Mouse (Mus musculus) forebrain, embryonic 11.5 days (tissue): ENCODE data around the gene Noa1. TPM values are rescaled to one million over a fixed set of nuclear protein-coding genes. Genes with fewer than 3 reads are reported as not detected.

Source experiments
- ATAC-seq: fragments of 200-750 bp; cut with Nextera tagmentation; replicated peaks from 2 replicates; pipeline ENCODE4 v1.8.0; 2017; ENCODE audit warnings: moderate TSS enrichment; ENCODE audit not compliant: low FRiP score
- DNase-seq: peaks from one replicate; pipeline ENCODE4 v3.0.0-alpha.2; 2017; ENCODE audit warnings: low spot score
- H3K27ac ChIP-seq: fragments of 300-500 bp; sonication (generic); 2 replicates; pipeline ENCODE4 v1.5.1; 2014; ENCODE audit warnings: low read depth, low read length
- H3K27me3 ChIP-seq: fragments of 300-500 bp; sonication (generic); 2 replicates; pipeline ENCODE4 v1.6.1; 2014; ENCODE audit warnings: mild to moderate bottlenecking, low read length, mixed read lengths; ENCODE audit not compliant: control insufficient read depth, insufficient read depth
- H3K36me3 ChIP-seq: fragments of 300-500 bp; sonication (generic); 2 replicates; pipeline ENCODE4 v1.6.1; 2014; ENCODE audit warnings: mild to moderate bottlenecking, low read length, moderate library complexity, mixed read lengths; ENCODE audit not compliant: control insufficient read depth, insufficient read depth
- H3K4me1 ChIP-seq: fragments of 300-500 bp; sonication (generic); replicated peaks from 2 replicates; pipeline ENCODE4 v1.6.1; 2014; ENCODE audit warnings: low read length, mixed read lengths; ENCODE audit not compliant: control insufficient read depth, insufficient read depth
- H3K4me2 ChIP-seq: fragments of 300-500 bp; sonication (generic); 2 replicates; pipeline ENCODE4 v1.6.1; 2014; ENCODE audit warnings: low read depth, mild to moderate bottlenecking, low read length, moderate library complexity, mixed read lengths; ENCODE audit not compliant: severe bottlenecking
- H3K4me3 ChIP-seq: fragments of 300-500 bp; sonication (generic); 2 replicates; pipeline ENCODE4 v1.5.1; 2014; ENCODE audit warnings: low read depth, low read length
- H3K9ac ChIP-seq: fragments of 300-500 bp; sonication (generic); 2 replicates; pipeline ENCODE4 v1.6.1; 2014; ENCODE audit warnings: low read length
- H3K9me3 ChIP-seq: fragments of 300-500 bp; sonication (generic); 2 replicates; pipeline ENCODE4 v1.6.1; 2016; ENCODE audit warnings: low read length, mixed read lengths; ENCODE audit not compliant: control insufficient read depth
- WGBS: fragments of 180-500 bp; shearing (Covaris S2); extraction: QIAGEN DNeasy Blood & Tissue Kit; methylation state at CpG from one replicate; pipeline ENCODE4 v1.1.7; 2014; 5-methylcytosine and 5-hydroxymethylcytosine counted together
- polyA plus RNA-seq: library from polyadenylated mRNA; unstranded; fragments of >200 nt; fragmentation: Nextera tagmentation; extraction: Ambion mirVana; gene quantifications from 2 replicates; pipeline ENCODE4 v1.2.1, GENCODE M21; 2014

The Noa1 gene
- polyA plus RNA-seq, 1 experiment from 2014 or later = 39.6 TPM

DNA sequence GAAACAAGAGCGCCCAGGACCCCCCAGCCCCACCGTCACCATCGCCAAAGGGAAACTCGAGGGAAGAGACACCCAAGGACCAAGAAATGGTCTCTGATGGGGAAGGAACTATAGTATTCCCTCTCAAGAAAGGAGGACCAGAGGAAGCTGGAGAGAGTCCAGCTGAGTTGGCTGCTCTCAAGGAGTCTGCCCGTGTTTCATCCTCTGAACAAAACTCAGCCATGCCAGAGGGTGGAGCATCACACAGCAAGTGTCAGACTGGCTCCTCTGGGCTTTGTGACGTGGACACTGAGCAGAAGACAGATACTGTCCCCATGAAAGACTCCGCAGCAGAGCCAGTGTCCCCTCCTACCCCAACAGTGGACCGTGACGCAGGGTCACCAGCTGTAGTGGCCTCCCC lies 27.6 kb downstream of the Noa1 start:
- ATAC-seq = no peak

DNA sequence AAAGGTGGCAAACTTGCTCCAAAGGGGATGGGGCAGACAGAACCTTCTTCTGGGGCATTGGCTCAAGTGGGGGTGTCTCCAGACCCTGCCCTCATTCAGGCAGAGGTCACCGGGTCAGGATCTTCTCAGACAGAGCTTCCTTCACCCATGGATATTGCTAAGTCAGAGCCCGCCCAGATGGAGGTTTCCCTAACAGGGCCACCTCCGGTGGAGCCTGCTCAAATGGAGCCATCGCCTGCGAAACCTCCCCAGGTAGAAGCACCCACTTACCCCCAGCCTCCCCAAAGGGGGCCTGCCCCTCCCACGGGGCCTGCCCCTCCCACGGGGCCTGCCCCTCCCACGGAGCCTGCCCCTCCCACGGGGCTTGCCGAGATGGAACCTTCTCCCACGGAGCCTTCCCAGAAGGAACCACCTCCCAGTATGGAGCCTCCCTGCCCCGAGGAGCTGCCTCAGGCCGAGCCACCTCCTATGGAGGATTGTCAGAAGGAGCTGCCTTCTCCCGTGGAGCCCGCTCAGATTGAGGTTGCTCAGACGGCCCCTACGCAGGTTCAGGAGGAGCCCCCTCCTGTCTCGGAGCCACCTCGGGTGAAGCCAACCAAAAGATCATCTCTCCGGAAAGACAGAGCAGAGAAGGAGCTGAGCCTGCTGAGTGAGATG lies 28.2 kb downstream of the Noa1 start:
- Histone ChIP-seq H3K27ac (no peak overlapping the region), H3K36me3 (peaks cover 4% of the 10 kb centered on the region; the same call in 1 of the 2 replicates), H3K9ac (no peak overlapping the region), H3K4me1 (no peaks in the 10 kb centered on the region), H3K9me3 (no peaks in the 10 kb centered on the region), H3K27me3 (no peaks in the 10 kb centered on the region), H3K4me3 (no peak overlapping the region), H3K4me2 (no peak overlapping the region)
- DNase-seq = no peak
- WGBS = 91% methylated on average over 20 of the region's 20 CpGs
- no peak for ATAC-seq

More for the DNA sequence above, 27.6 kb downstream of the Noa1 start:
- Histone ChIP-seq H3K27ac (no peak overlapping the region), H3K4me1 (no peaks in the 10 kb centered on the region), H3K4me3 (no peak overlapping the region), H3K27me3 (no peaks in the 10 kb centered on the region), H3K9ac (no peak overlapping the region), H3K36me3 (peaks cover under 1% of the 10 kb centered on the region; the same call in 1 of the 2 replicates), H3K4me2 (no peak overlapping the region), H3K9me3 (no peaks in the 10 kb centered on the region)
- WGBS = 92% methylated on average over 9 of the region's 9 CpGs
- DNase-seq = no peak

DNA sequence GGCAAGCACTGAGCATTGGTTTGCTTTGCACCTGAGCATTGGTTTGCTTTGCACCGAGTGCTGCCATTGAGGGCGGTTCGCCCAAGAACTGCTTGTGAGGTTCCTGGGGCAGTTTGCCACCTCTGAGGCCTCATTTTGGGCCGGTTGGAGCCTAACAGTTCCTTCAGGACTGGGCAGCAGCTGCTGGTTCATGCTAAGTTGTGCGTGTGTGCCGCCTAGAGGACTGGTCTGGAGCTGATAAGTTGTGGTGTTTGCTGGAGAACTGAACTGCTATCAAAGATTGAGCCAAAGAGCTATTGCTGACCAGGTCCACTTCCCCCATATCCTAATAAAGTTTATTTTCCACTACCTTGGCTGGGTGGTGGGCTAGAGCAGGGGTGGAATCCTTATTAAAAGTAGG lies 32.7 kb downstream of the Noa1 start:
- Histone ChIP-seq H3K27ac (no peak overlapping the region), H3K4me1 (no peaks in the 10 kb centered on the region), H3K4me3 (no peak overlapping the region), H3K4me2 (no peak overlapping the region), H3K27me3 (no peaks in the 10 kb centered on the region), H3K9me3 (no peaks in the 10 kb centered on the region), H3K9ac (no peak overlapping the region), H3K36me3 (peaks cover 6% of the 10 kb centered on the region; the same call in 1 of the 2 replicates)
- DNase-seq (no peak), ATAC-seq (no peak)
- 97% methylated on average over 6 of the region's 6 CpGs for whole genome bisulfite sequencing

GRCm38 (mm10) chr5:77275950-77276349 lies 33.9 kb downstream of the Noa1 start:
- Histone ChIP-seq H3K27ac (no peak overlapping the region), H3K9me3 (no peaks in the 10 kb centered on the region), H3K9ac (no peak overlapping the region), H3K4me1 (no peaks in the 10 kb centered on the region), H3K27me3 (no peaks in the 10 kb centered on the region), H3K36me3 (peaks cover 6% of the 10 kb centered on the region; the same call in 1 of the 2 replicates), H3K4me3 (no peak overlapping the region), H3K4me2 (no peak overlapping the region)
- WGBS = 91% methylated on average over 5 of the region's 5 CpGs
- DNase-seq (peak; percentile 70), ATAC-seq (no peak)

- 80% methylated on average over 7 of the region's 7 CpGs for WGBS
- Histone ChIP-seq H3K4me2 (no peak overlapping the region), H3K4me3 (no peak overlapping the region), H3K27me3 (no peaks in the 10 kb centered on the region), H3K9ac (no peak overlapping the region), H3K4me1 (no peaks in the 10 kb centered on the region), H3K27ac (no peak overlapping the region), H3K9me3 (no peaks in the 10 kb centered on the region), H3K36me3 (peaks cover 15% of the 10 kb centered on the region; the same call in 1 of the 2 replicates)
- DNase-seq = no peak
- ATAC-seq = no peak
These were observed 36.7 kb downstream of the Noa1 start for GRCm38 (mm10) chr5:77273151-77273550.

- no peaks in the 10 kb centered on the region for H3K27me3 ChIP-seq
- no peak for ATAC-seq
- H3K4me1 ChIP-seq = no peaks in the 10 kb centered on the region
- no peaks in the 10 kb centered on the region for H3K9me3 ChIP-seq
- no peak overlapping the region for H3K4me3 ChIP-seq
- peak; percentile 56 for DNase-seq
- no peak overlapping the region for H3K27ac ChIP-seq
- peaks cover 13% of the 10 kb centered on the region; the same call in 1 of the 2 replicates for H3K36me3 ChIP-seq
- H3K4me2 ChIP-seq = no peak overlapping the region
- no peak overlapping the region for H3K9ac ChIP-seq
- WGBS = 73% methylated on average over 8 of the region's 8 CpGs
These were observed 40.5 kb downstream of the Noa1 start for GRCm38 (mm10) chr5:77269399-77269798.

DNA sequence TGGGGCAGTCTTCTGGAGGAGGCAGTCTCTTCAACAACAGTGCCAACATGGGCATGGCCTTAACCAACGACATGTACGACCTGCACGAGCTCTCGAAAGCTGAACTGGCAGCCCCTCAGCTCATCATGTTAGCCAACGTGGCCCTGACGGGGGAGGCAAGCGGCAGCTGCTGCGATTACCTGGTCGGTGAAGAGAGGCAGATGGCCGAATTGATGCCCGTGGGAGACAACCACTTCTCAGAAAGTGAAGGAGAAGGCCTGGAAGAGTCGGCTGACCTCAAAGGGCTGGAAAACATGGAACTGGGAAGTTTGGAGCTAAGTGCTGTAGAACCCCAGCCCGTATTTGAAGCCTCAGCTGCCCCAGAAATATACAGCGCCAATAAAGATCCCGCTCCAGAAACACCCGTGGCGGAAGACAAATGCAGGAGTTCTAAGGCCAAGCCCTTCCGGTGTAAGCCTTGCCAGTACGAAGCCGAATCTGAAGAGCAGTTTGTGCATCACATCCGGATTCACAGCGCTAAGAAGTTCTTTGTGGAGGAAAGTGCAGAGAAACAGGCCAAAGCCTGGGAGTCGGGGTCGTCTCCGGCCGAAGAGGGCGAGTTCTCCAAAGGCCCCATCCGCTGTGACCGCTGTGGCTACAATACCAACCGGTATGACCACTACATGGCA lies 41.8 kb downstream of the Noa1 start:
- ATAC-seq (no peak), DNase-seq (peak; percentile 53)
- Histone ChIP-seq H3K36me3 (peaks cover 13% of the 10 kb centered on the region; the same call in 1 of the 2 replicates), H3K27ac (no peak overlapping the region), H3K9me3 (no peaks in the 10 kb centered on the region), H3K9ac (no peak overlapping the region), H3K4me1 (no peaks in the 10 kb centered on the region), H3K27me3 (no peaks in the 10 kb centered on the region), H3K4me3 (no peak overlapping the region), H3K4me2 (no peak overlapping the region; the same call in 1 of the 2 replicates)
- WGBS = 96% methylated on average over 30 of the region's 30 CpGs

GRCm38 (mm10) chr5:77267441-77267840 lies 42.4 kb downstream of the Noa1 start:
- H3K9ac ChIP-seq = no peak overlapping the region
- no peak for ATAC-seq

More at GRCm38 (mm10) chr5:77267441-77267840, 42.4 kb downstream of the Noa1 start:
- H3K27ac ChIP-seq = no peak overlapping the region
- no peaks in the 10 kb centered on the region; the same call in 1 of the 2 replicates for H3K4me1 ChIP-seq
- peak overlapping the region; percentile 67; the same call in 1 of the 2 replicates for H3K4me2 ChIP-seq
- DNase-seq = no peak
- 67% methylated on average over 4 of the region's 4 CpGs for WGBS
- peak overlapping the region; percentile 99 for H3K4me3 ChIP-seq
- no peaks in the 10 kb centered on the region for H3K9me3 ChIP-seq
- H3K36me3 ChIP-seq = peaks cover 13% of the 10 kb centered on the region; the same call in 1 of the 2 replicates
- no peaks in the 10 kb centered on the region for H3K27me3 ChIP-seq
